Mouse (Mus musculus) heart, adult 8-10 months (tissue): ENCODE measurements around the gene Tbc1d13. TPM values are rescaled to one million over a fixed set of nuclear protein-coding genes. Genes with fewer than 3 reads are reported as not detected.

Source experiments
- DNase-seq: peaks from one replicate; pipeline ENCODE4 v3.0.0; 2022; ENCODE audit warnings: low spot score
- total RNA-seq, 4 experiments: library from RNA; stranded (reverse); gene quantifications; 2 replicates each; pipeline ENCODE4 v1.2.4; 2022

Gene Tbc1d13
- total RNA-seq: 10 to 100 TPM; 14.8 to 19.9 (median 17.6) TPM

DNA sequence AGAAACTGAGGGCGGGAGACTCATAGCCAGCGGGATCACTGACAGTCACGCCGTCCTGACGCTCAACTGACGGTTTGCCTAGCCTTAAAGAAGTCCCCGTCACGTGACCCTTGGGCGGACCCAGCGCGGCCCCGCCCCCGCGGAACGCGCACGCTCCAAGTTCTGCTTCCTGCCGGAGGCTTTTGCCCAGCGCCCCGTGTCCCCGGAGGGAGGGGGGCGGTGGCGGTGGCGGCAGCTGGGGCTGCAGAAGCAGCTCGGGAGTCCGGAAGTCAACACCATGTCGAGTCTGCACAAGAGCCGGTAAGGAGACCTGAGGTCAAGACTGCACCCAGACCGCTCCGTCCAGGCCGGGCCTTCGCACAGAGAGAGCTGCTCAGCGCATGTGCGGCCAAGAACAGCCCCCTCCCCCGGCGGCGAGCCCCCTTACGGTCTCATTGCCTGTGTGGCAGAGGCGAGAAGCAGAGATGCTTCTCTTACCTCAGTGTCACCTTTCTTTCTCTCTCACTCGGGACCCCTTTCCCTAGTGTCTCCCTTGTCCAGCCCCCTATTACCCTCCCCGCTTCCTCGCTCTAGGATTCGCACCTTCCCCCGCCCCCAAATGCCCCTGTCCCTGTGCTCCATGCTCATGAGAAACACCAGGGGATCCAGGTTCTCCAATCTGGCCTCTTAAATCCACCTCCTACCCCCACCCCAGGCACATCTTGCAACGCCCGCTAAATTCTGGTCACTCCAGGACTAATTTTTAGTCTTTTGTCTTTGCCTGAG, at the start of gene Tbc1d13:
TSS of gene Tbc1d13 (plus strand) at position 134 of the 765 bp plus-strand sequence.
- DNase-seq: peak; percentile 99

DNA sequence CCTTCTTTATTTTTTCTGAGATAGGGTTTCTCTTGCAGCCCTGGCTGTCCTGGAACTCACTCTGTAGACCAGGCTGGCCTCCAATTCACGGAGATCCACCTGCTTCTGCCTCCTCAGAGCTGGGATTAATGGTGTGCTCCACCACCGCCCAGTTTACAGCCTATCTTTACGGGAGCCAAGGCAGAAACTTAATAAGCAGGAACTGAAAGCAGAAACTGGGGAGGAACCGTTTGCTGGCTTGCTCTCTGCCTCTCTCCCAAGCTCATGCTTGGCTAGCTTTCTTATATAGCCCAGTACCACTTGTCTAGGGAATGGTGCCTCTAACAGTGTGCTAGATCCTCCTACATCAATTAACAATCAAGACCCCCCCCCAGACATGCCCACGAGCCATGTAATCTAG, 49.4 kb upstream of the Tbc1d13 start:
- DNase-seq: no peak

DNA sequence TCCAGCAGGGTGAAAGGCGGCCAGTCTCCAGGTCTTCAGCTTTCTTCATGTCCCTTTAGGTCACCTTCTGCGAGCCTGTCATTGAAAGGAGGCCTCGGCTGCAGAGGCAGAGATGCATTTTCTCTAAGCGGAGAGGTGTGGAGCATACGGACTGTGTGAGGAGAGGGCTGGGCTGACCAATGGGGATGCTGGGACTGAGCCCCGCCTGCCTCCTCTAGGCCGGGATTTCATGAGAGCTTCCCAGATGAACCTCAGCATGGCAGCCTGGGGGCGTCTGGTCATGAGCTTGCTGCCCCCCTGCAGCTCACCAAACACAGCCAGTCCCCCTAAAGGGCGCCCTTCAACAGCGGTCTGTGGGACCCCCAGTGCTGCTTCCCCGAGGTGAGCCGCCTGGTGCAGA, 48.9 kb upstream of the Tbc1d13 start:
- DNase-seq: no peak

DNA sequence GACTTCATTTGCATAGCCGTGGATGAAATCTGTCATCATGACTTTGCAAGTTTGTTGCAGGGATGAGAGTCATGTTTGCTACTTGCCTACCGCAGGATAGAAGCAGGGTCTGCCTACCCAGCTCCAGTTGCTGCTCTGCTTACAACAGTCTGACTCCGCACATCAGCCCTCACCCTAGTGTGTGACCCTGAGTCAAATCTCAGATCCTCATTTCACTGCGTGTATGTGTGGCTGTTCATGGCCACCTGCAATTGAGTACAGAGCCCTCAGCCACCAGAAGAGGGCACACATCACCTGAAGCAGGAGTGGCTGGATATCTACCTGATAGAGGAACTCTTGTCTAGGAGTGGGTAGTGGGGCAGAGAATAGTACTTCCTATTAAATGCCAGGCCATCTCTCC, 46.2 kb upstream of the Tbc1d13 start:
- DNase-seq: no peak

DNA sequence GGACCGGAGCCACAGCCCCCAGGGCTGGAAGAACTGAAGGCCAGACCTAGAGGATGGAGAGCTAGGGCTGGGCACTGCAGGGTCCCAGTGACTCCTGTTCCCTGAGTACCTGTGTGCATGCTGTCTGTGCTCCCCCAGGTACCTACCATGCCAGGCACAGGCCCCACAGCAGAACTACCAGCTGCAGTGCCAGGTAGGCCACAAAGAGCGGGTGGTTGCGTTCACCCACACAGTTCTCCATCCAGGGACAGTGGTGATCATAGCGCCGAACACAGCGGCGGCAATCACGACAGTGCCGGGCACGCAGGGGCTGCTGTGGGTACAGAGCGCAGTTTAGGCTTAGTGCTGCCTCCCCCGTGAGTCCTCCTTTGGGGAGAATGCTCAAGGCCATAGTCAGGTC, 42.0 kb upstream of the Tbc1d13 start:
- DNase-seq: no peak

DNA sequence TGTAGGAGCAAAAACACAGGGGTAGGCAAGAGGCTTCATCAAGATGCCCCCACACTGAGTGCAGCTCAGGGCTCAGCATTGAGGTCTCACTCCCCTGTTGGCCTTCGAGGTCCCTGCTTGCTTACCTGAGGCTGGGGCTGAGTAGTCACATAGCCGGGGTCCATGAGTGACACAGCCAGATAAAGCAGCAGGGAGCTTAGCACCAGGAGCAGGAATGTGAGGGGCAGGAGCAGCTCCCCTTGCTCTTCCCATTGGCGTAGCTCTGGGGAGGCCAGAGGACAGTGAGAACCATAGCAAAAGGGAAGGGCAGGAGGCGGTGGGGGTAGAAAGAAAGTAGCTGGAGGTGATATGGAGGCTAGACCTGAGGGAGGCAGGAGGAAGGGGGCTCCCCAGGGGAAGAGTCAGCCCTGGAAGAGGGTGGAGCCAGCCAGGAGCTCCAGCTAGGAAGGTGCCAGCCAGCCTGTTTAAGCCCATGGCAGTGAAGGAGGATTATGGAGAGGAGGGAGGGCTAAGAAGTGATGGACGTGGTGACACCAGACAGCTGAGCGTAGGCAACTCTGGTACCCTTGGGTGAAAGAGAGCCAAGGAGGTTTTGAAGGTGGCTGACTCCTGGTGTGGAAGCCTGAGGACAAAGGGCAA, 41.1 kb upstream of the Tbc1d13 start:
- no peak for DNase-seq

DNA sequence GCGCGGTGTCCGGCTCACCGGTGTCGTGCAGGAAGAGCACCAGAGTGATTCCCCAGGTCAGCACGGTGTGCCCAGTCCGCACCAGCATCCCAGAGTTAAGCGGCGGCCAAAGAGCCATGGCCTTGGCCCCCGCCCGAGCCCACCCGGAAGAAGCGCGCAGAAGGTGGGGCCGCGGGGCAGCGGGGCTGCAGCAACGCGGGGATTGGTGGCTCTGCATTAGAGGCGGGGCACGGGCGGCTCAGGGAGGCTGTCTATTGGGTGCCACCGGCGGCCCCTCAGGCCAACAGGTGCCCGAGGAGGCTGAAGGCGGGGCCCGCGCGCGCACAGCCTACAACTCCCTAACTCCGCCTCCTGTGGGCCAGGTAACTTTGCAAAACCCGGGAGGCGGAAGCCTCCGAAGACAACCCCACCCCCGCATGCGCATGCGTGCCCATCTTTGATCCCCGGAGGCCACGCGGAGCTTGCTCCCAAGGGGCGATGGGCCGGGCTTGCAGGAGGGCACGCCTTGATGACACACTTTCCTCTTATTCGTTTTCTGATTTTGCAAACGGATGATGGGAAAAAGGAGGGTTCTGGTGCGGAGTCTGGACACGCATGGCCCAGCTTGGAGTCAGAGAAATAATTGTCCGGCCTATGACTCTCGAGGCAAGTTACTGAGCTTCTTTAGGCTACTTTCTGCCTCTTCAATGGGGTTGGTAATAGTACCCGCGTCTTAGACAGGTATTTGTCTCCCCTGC, 39.9 kb upstream of the Tbc1d13 start, which contains the start of gene Zdhhc12:
TSS of gene Zdhhc12 (minus strand) at position 178 of the 737 bp plus-strand sequence.
- DNase-seq: peak; percentile 89

DNA sequence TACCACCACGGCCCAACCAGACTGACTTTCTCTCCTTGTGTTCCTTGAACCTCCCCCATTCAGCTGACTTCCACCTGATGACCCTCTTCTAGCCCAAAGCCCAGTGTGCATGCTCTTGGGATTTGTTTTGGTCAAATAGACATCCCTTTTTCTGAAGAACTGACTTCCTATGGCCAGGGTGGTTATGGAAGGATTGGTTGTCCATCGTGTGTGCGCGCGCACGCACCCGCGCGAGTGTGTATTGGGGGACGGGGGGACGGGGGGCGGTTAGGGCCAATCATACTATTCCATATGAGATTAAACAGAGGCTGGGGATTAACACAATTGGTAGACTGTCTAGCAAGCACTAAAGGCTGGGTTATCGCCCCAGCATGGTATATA, 39.3 kb upstream of the Tbc1d13 start:
- DNase-seq: no peak

DNA sequence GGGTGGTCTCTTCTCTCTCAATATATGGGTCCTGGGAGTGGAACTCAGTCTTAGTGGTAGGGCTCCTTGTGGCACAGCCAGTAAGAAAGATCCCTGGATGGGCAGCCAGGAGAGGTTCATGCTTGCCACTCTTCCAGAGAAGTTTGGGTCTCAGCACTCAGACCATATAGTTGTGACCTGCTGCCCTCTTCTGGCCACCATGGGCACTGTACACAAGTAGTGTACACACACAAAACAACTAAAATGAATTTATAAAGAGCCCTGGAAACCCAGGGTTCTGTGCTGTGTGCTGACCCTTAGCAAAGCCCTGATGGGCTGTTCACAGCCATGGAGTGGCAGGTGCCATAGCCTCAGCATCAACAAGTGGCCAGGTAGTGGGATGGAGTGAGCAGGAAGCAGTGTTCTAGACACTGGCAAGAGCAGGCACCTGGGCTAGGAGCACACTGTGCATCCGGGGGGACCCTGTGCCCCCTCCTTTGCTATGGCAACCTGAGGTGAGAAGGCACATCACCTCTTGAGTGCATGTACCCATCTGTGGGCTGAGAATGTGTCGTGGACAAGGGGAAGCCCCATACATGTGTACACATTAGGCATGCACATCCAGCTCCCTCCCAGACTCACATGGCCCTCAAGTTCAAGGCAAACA, 37.5 kb upstream of the Tbc1d13 start:
- DNase-seq: peak; percentile 38

DNA sequence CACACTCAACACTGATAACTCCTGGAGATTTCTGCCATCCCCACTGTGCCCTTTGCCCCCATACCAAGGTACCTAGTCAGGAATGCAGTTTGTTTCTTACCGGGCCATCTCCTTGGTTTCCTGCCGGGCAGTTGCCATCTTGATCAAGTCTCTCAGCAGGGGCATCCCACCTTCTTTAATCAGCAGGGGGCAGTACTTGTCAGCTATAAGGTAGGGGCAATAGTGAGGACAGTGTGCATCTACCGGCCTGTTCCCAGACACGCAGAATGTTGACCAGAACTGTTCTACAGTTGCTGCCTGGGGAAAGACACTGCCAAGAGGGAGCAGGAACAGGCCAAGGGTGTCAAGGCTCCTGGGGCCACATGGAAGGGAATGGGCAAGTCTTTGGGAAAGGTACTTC, 33.3 kb upstream of the Tbc1d13 start:
- no peak for DNase-seq

DNA sequence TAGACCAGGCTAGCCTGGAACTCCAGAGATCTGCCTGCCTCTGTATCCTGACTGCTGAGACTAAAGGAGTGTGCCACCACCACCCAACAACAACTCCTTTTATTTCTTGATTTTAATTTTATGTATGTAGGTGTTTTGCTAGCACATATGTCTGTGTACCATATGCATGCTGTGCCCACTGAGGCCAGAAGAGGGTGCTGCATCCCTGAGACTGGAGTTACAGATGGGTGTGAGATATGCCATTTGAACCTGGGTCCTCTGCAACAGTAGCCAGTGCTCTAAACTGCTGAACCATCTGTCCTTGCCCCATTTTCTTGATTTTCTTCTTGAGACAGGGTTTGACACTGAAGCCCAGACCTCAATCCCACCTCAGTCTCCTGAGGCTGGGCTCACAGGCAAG, 27.2 kb upstream of the Tbc1d13 start:
- DNase-seq: peak; percentile 34

DNA sequence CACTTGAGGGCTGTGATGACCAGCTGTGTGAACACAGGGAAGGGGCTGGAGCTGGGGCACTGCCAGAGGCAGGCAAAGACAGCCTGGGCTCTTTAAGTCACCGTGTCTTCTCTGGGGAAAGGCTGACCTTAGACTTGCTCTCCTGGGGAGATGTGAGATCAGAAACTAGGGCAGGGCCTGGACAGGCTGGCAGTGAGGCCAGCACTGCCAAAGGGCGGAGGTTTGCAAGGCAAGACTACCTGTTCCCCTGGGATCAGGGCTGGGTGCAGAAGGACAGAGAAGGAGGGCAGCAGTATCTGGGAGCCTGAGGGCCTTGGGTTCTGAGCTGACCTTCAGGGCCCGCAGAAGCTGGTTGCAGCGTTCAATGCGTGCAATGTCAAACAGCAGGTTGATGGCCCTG, 25.9 kb upstream of the Tbc1d13 start:
- no peak for DNase-seq

DNA sequence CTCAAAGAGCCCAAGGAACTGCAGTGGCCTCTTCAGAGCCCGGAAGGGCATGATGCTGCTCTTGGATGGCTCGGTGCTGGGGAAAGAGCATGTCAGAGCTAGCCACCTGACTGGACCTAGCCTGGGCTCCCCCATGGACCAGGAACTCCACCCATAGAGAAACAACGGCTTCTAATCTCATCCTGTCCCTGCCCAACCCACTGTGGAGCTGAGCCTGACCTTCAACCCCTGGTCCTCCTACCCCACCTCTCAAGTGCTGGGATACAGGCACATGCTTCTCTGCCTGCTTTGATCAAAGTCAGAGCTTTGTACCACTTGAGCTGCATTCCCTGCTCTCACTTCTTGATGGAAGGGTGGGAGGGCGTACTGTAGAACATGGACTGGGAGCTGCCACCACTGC, 25.3 kb upstream of the Tbc1d13 start:
- DNase-seq: no peak

DNA sequence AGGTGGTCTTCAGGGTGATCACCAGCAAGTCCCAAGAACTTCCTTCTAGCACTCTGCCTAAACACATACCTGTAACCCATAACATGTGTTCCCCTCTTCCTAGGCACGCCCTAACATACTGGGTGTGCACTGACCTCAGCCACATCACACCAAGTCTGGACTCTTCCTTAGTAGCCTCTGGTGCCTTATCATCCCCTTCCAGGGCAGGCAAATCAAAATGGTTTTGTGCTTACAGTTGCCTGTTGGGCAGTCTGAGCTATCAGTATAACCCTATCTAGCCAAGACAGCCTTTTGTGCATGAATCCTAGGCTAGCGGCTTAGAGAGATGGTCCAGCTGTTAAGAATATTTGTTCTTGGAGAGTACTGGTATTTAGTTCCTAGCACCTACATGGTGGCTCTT, 22.0 kb upstream of the Tbc1d13 start:
- DNase-seq: no peak

DNA sequence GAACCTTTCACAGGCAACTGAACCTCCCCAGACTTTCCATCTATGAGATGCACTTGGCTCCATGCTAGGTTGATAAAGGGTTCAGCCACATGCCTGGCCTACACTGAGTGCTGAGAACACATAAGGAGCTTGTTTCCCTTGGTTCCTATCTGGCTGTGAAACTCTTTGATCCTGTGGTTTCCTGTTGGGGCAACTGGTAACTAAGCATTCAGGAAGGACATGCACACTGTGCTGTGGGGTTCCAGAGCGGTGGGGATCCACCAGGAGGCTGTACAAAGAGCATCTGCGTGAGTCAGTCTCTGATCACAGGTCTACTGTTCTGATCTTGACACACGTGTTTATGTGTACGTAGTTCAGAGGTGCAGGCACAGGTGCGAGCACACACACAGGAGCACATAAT, 21.0 kb upstream of the Tbc1d13 start:
- no peak for DNase-seq

DNA sequence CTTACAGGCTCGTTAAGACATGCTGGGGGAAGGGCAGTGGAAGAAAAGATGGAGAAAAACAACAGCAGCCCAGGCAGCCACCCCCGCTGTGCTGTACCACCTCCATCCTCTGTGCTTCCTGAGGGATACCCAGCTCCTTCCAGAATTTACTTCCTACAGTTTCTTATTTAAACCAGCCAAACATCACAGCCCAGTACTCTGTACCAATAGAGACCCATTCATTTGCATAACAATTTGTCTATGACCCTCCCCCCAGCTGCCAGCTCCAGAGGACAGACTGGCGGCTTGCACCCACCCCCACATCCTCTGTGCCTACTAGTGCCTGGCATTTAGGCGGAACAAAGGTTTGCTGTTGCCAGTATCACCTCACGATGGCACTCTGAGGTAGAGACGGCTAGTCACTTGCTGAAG, 13.9 kb upstream of the Tbc1d13 start:
- DNase-seq: no peak

DNA sequence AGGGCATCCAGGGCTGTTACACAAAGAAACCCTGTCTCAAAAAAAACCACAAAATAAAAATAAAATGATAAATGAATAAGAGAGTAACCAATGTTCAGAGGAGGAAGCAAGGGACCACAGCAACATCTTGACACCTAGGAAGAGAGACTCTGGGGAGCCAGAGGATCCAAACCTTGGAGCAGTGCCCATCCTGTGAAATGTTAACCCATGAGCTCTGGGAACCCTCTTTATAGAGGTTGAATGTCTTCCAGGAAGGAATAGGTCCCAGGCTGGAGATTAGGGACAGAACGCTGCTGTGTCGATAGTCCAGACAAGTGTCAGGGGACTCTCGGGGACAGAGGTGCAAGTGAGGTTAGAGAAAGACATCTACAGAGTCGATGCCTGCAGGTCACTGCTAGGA, 13.3 kb upstream of the Tbc1d13 start:
- no peak for DNase-seq

DNA sequence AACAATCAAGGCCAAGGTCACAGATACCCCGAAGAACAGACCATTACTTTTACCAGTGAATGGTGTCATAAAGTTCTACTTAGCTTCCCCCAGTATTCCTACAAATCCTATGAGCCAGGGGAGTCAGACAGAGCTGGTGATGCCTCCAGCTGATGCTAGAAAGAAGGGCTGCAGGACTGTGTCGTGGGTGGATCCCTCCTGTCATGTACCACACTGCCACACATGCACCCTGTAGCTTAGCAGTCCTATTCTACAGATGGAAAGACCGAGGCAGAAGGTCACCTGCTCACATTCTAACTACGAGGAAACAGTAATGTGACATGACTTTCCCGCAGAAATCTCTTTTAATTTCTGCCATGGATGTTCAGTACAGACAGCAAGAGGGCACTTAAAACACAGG, 10.8 kb upstream of the Tbc1d13 start:
- no peak for DNase-seq

DNA sequence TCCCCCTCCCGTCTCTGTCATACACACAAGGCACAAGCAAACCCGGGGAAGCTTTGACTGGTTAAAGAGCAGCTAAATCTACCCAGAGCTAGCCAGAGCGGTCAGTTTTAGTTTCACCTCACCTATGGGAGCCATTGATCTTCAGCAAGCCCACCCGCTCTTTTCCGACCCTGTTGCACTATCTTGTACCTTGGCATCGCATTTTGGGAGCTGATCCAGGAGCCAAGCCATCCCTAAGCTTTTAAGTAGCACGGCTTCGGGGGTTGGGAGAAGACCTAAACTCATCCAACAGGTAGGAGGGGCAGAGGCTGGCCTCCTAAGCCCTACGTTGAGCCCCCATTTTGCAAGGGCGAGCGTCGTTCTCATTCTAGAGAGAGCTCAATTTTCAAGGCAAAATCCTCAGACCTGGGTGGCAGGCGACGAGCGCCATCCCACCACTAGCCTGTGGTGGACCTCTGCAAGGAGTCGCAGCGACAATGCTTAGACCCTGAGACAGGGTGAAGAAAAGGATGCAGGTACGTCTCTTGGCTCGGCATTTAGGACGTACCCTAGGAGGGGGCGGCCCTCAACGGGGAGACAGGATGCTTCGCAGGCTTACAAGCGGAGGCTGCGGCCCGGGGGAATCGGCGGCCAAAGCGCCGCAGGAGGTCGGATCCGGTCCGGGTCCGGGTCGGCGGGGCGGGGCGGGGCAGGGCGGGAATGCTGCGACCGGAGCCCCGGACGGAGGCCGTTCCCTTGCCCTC, 9.6 kb upstream of the Tbc1d13 start:
- no peak for DNase-seq

DNA sequence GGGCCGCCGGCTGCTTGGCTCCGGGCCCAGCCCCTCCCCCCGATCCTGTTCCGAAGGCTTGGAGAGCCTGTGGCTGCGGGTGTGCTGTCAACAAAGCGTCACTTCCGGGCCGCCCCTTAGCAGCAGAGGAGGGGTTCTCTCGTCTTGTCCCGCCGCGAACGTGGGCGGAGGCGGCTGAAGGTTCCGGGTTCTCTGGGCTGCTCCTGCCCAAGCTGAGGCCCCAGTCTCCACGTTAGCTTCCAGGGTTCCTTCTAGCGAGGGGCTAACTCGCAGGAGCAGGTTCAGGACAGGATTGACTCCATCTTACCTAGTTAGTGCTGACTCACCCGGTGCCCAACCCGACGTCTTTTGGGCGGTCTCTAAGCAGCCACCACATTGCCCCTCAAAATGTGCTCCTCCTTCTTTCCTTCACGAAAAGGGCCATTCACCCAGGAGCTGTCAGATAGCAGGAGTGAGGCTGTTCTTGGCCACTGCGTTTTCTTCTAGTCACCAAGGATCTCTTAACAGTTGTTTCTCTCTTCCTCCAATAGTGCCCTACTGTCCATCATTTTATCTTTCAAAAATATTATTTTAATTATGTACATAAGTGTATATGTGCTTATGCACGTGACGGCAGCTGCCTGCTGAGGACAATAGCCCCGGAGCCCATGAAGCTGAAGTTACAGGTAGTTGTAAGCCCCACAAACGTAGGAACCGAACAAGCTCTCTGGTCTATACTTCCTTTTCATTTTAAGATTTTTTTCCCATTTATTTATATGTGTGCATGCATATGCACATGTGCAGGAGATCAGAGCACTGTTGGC, 8.9 kb upstream of the Tbc1d13 start, which contains the start of gene Zer1:
TSS of gene Zer1 (minus strand) at position 114 of the 803 bp plus-strand sequence.
- peak; percentile 97 for DNase-seq

DNA sequence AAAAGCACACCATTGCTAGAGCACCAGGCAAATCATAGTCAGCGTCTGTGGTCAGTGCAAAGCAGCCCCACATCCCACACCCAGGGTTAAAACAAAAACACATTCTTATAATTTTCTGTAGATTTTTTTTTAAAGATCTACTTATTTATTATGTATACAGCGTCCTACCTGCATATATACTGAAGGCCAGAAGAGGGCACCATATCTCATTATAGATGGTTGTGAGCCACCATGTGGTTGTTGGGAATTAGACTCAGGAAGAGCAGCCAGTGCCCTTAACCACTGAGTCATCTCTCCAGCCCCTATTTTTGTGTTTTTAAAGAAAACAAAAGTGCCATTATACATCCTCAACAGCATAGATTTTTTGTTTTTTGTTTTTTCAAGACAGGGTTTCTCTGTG, 4.8 kb upstream of the Tbc1d13 start:
- DNase-seq: peak; percentile 38
